Mouse (Mus musculus): ENCODE measurements around the gene Ppid. TPM values are rescaled to one million over a fixed set of nuclear protein-coding genes. Genes with fewer than 3 reads are reported as not detected.

The Ppid gene
- 43.4 to 54.8 TPM (median 49.1 TPM) in 4 replicates for total RNA-seq (2023; ENCODE audit: inconsistent age)

DNA sequence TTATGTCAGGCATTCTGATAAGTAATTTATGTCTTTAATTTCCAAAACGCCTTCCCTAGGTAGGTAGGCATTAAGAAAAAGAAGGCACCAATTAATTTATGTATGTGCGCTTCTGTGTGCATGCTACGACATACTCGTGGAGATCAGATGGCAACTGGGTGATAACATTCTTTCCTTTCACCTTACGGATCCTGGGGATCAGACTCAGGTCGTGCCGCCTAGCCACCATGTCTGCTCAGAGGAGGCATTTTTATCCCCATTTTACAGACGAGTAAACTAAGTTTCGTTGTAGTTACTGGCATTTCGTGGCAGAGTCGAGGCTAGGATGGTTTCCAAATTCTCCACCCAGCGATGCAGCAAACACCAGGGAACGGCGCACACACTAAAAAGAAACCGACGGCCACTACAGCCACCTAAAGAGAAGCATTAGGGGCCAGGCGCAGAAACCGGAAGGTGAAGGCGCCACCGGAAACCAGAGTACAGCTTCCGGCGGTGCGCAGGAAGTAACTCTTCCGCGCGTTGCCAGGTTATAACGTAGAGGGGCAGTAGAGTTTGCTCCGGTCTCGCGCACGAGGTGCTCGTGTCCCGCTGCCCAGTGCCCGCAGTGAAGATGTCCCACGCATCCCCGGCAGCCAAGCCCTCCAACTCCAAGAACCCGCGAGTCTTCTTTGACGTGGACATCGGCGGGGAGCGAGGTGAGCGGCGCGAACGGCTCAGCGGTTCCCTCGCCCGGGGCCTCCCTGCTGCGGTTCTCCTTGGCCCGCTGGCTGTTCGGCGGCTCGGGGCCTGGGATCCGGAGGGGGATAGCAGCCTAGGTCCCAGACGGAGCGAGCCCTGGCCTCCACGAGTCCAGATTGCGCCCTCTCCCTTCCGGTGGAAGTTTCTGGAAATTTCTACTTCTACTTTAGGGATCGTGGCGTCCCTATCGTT is at the start of gene Ppid:
Gene Ppid (plus strand): TSS at position 480 of the 930 bp plus-strand sequence.

GRCm38 (mm10) chr3:79567703-79568362 is 23.3 kb upstream of the Ppid start, which contains the start of gene Fnip2:
Gene Fnip2 (minus strand): TSS chr3:79567796.

DNA sequence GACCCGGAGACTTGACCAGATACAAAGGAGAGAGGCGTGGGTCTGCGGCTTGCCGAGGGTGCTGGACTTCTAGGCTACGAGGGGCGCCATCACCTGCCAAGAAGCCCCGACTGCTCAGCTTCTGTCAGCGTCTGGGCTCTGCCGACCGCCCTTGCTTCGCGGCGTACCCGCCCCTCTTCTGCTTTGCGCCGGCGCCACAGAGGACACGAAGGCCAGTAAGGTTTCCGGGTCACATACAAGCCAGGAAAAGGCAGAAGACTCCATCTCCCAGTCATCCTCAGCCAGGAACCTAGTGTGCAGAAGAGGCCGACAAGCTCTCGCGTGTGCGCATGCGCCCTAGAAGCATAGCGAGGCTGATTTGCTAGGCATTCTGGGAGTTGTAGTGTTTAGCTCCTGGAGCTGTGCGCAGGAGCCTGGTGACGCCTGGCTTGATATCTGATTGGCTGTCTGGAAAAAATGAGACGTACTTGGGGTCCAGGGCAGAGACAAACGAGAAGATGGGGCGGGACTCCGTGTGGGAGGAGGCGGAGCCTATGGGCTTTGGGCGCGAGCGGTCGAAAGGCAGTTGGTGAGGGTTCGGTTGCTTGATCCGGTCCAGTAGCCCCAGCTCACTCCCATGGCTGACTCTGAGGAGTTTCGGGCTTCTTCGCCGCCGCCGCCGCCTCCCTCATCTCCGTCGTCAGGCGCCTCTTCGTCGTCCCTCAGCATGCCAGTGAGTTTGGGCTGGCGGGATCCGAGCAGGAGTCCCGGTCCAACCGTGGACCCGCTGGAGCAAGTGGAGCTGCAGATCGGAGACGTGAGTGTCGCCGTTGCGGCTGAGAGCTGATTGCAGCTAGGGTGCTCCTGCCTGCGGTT is 37.6 kb downstream of the Ppid start, which contains the start of gene 4930579G24Rik:
Gene 4930579G24Rik (plus strand): TSS at position 519 of the 855 bp plus-strand sequence.

DNA sequence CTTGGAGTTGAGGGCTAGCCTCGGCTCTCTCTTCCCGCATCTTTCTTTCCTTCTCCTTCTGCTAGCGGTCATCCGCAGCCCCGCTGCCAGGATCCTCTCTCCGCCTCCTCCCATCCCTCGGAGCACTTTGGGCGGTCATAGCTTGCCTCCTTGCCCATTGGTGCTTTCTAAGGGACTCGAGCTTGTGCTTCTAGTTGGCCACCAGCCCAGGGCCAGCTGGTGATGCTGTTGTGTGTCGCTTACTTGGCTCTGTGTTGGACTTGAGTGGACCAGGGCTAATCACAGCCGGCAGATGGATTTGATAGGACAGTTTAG is 38.2 kb downstream of the Ppid start, which contains the start of gene Etfdh:
Gene Etfdh (minus strand): TSS at position 85 of the 315 bp plus-strand sequence.

Other genes starting within 250 kb of the Ppid start
- 0.16 to 0.45 TPM (median 0.36 TPM) in 4 replicates for gene Fnip2, start 23.5 kb upstream of the Ppid start, total RNA-seq (2023; ENCODE audit: inconsistent age)
- 1.8 to 3.7 TPM (median 2.7 TPM) in 4 replicates for gene 4930579G24Rik, start 37.7 kb downstream of the Ppid start, total RNA-seq (2023; ENCODE audit: inconsistent age)
- 16.3 to 24.0 TPM (median 22.6 TPM) in 4 replicates for gene Etfdh, start 38.2 kb downstream of the Ppid start, total RNA-seq (2023; ENCODE audit: inconsistent age)
- 0.81 to 1.4 TPM (median 1.2 TPM) in 4 replicates for gene Rxfp1, start 146.5 kb downstream of the Ppid start, total RNA-seq (2023; ENCODE audit: inconsistent age)